Mouse (Mus musculus) neural tube, embryonic 15.5 days (tissue): ENCODE results near the gene Pi16. TPM values are rescaled to one million over a fixed set of nuclear protein-coding genes. Genes with fewer than 3 reads are reported as not detected.

Source experiments
- ATAC-seq: fragments of 200-750 bp; cut with Nextera tagmentation; 2 replicates; pipeline ENCODE4 v1.8.0; 2017; ENCODE audit warnings: mild to moderate bottlenecking, moderate TSS enrichment, moderate library complexity; ENCODE audit not compliant: low FRiP score
- H3K27ac ChIP-seq: fragments of 300-500 bp; sonication (generic); replicated peaks from 2 replicates; pipeline ENCODE4 v1.5.1; 2015; ENCODE audit warnings: mild to moderate bottlenecking, inconsistent platforms
- H3K27me3 ChIP-seq: fragments of 300-500 bp; sonication (generic); replicated peaks from 2 replicates; pipeline ENCODE4 v1.6.1; 2015; ENCODE audit warnings: inconsistent platforms
- H3K36me3 ChIP-seq: fragments of 300-500 bp; sonication (generic); 2 replicates; pipeline ENCODE4 v1.6.1; 2015; ENCODE audit warnings: inconsistent platforms
- H3K4me1 ChIP-seq: fragments of 300-500 bp; sonication (generic); 2 replicates; pipeline ENCODE4 v1.6.1; 2015; ENCODE audit warnings: inconsistent platforms
- H3K4me2 ChIP-seq: fragments of 300-500 bp; sonication (generic); 2 replicates; pipeline ENCODE4 v1.6.1; 2015; ENCODE audit warnings: inconsistent platforms, mild to moderate bottlenecking, moderate library complexity
- H3K4me3 ChIP-seq: fragments of 300-500 bp; sonication (generic); replicated peaks from 2 replicates; pipeline ENCODE4 v1.5.1; 2015; ENCODE audit warnings: mild to moderate bottlenecking, inconsistent platforms
- H3K9ac ChIP-seq: fragments of 300-500 bp; sonication (generic); replicated peaks from 2 replicates; pipeline ENCODE4 v1.6.1; 2015; ENCODE audit warnings: mild to moderate bottlenecking, inconsistent platforms
- H3K9me3 ChIP-seq: fragments of 300-500 bp; sonication (generic); replicated peaks from 2 replicates; pipeline ENCODE4 v1.6.1; 2016; ENCODE audit warnings: inconsistent platforms
- WGBS: fragments of 180-500 bp; shearing (Covaris S2); methylation state at CpG from one replicate; pipeline ENCODE4 v1.1.7; 2015; ENCODE audit warnings: mixed read lengths; 5-methylcytosine and 5-hydroxymethylcytosine counted together
- polyA plus RNA-seq: library from polyadenylated mRNA; unstranded; fragments of >200 nt; fragmentation: Nextera tagmentation; extraction: Ambion mirVana; gene quantifications from 2 replicates; pipeline ENCODE4 v1.2.1, GENCODE M21; 2015

Gene Pi16
- polyA plus RNA-seq, 1 experiment from 2014 or later: 2.8 TPM

DNA sequence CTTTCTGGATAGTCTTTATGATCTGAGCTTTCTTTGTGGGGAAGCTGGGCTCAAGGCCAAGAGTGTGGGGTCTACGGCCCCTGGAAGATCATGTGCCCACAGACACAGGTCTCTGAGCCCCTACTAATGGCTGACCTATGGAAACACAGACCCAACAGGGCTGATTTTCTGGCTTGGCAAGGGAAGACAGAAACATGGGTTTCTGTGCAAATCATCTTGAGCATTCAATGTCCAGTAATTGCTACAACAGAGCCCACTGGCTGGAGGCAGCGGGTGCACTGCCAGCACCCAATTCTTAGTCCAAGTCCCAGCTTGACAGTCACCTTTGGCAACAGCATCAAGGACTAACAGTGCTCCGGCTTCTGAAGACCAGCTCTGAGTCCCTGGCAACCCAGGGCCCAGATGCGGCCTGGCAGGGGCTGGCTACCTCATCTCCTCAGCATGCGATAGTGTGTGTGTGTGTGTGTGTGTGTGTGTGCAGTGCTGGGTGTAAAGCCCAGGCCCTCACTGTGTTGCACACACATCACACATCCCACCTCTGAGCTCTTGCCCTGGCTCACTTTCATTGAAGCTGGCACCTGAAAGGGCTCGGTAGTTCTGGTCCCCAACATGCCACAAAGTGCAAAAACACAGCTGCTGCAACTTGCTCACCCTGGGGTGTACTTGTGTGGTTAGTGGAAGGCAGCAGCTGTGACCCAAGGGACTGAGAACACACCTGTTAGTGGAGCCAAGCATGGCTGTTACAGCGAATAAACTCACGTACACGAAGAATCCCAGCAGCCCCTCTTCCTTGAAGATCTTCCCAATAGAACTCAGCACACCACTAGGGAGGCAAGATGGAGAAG lies 20.7 kb downstream of the Pi16 start:
- H3K4me2 ChIP-seq: no peak overlapping the region
- H3K27ac ChIP-seq: peak overlapping the region; percentile 69
- peak; percentile 30 for ATAC-seq
- H3K4me3 ChIP-seq: no peak overlapping the region
- no peak overlapping the region for H3K9ac ChIP-seq
- H3K9me3 ChIP-seq: no peaks in the 10 kb centered on the region
- 69% methylated on average over 9 of the region's 9 CpGs for WGBS
- H3K4me1 ChIP-seq: peaks cover 45% of the 10 kb centered on the region
- H3K36me3 ChIP-seq: peaks cover 73% of the 10 kb centered on the region
- no peaks in the 10 kb centered on the region for H3K27me3 ChIP-seq

DNA sequence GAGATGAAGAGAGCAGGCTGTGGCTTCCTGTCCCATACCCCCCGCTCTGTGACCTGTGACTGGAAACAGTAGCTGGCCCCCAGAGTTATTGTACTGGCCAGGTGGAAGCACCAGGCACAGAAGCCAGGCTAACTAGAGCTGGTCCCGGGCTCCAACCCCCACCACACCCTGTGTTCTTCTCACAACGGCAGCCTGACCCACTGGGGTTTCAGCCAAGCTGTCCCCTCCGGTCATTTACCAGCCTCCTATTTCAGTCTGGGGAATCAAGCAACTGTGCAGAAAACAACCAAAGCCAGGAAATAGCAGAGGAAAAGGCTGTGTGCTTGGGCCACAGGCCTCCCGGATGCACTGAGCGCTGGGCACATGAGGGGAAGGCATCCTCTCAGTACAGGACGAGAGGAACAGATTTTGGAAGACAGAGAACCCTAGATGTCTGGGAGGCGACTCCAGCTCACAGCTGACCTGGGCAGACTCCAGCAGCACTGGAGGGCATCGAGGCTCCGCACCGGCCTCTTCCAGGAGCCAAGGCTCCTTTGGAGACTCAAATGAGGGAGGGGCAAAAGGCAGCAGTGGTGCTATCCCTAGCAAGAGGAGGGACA lies 21.8 kb downstream of the Pi16 start:
- WGBS: 81% methylated on average over 11 of the region's 11 CpGs
- no peak for ATAC-seq
- H3K9ac ChIP-seq: peak overlapping the region; percentile 14; the same call in 1 of the 2 replicates

DNA sequence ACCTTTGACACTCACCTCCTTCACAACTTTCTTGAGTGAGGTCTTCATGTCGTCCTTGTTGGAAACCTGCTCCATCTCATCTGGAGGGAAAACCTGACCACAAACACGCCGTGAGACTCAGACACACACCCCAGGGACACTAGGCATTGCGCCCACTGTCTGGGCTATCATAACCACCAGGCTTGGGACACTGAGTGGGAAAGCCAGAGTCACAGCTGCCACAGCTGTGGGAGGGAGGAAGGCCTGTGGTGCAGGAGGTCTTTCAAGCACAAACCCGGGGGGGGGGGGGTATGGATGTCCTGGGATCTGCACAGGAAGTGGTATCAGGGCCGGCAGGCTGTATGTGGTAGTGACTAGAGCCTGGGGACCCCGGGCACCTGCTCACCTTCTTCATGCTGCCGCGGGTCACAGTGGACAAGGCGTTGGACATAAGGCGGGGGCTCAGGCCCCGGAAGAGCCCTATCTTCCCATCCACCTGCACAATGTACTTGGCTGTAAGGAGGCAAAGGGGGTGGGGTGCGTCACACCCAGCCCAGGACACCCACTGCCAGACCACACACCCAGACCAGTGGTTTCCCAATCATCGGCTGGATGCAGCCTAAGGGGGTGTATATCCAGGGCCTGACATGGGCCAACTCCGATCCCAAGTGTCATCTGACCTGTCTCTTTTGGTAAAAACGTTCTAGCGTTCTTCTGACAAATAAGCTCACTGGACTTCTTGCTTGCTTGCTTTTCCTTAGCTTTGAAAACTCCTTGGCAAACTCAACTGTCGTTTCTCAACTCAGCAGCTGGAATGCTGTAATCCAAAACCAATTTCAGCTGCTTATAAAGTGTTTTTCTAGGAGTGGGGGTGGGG lies 23.2 kb downstream of the Pi16 start:
- H3K27ac ChIP-seq: 0 out of 2 replicates have a peak overlapping the region, but pooled peaks have one; percentile 69
- H3K27me3 ChIP-seq: no peaks in the 10 kb centered on the region
- WGBS: 85% methylated on average over 18 of the region's 18 CpGs
- H3K4me2 ChIP-seq: no peak overlapping the region
- peaks cover 59% of the 10 kb centered on the region for H3K4me1 ChIP-seq
- H3K4me3 ChIP-seq: no peak overlapping the region
- H3K9ac ChIP-seq: no peak overlapping the region
- H3K36me3 ChIP-seq: peaks cover 66% of the 10 kb centered on the region
- H3K9me3 ChIP-seq: no peaks in the 10 kb centered on the region
- no peak for ATAC-seq

More for the DNA sequence above, 21.8 kb downstream of the Pi16 start:
- Histone ChIP-seq H3K4me2 (no peak overlapping the region), H3K36me3 (peaks cover 75% of the 10 kb centered on the region), H3K27ac (peak overlapping the region; percentile 69), H3K27me3 (no peaks in the 10 kb centered on the region), H3K9me3 (no peaks in the 10 kb centered on the region), H3K4me3 (no peak overlapping the region), H3K4me1 (peaks cover 51% of the 10 kb centered on the region)

DNA sequence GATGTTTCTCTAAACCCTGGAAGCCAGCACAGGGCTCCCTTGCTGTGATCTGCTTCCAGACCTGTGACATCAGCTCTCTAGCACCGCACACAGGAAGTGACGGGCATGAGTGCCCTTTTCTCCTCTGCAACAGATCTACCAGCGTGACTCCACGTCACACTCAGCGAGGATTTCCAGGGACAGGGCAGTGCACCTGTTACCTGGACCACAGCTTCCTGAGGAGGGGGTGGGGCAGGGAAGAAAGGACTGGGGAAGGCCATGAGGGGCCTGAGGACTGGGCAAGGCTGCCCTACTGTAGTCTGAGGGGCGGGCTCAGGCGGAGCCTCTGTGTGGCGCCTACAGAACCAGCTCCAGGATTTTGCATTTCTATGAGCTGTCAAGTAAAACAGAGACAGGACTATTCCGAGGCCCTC lies 24.1 kb downstream of the Pi16 start:
- Histone ChIP-seq H3K9me3 (no peaks in the 10 kb centered on the region), H3K4me1 (peaks cover 69% of the 10 kb centered on the region), H3K4me3 (no peak overlapping the region), H3K9ac (0 out of 2 replicates have a peak overlapping the region, but pooled peaks have one; percentile 7), H3K4me2 (0 out of 2 replicates have a peak overlapping the region, but pooled peaks have one; percentile 6), H3K36me3 (peaks cover 57% of the 10 kb centered on the region), H3K27me3 (no peaks in the 10 kb centered on the region), H3K27ac (peak overlapping the region; percentile 74)
- peak; percentile 28; the same call in 1 of the 2 replicates for ATAC-seq
- 24% methylated on average over 9 of the region's 9 CpGs for WGBS

DNA sequence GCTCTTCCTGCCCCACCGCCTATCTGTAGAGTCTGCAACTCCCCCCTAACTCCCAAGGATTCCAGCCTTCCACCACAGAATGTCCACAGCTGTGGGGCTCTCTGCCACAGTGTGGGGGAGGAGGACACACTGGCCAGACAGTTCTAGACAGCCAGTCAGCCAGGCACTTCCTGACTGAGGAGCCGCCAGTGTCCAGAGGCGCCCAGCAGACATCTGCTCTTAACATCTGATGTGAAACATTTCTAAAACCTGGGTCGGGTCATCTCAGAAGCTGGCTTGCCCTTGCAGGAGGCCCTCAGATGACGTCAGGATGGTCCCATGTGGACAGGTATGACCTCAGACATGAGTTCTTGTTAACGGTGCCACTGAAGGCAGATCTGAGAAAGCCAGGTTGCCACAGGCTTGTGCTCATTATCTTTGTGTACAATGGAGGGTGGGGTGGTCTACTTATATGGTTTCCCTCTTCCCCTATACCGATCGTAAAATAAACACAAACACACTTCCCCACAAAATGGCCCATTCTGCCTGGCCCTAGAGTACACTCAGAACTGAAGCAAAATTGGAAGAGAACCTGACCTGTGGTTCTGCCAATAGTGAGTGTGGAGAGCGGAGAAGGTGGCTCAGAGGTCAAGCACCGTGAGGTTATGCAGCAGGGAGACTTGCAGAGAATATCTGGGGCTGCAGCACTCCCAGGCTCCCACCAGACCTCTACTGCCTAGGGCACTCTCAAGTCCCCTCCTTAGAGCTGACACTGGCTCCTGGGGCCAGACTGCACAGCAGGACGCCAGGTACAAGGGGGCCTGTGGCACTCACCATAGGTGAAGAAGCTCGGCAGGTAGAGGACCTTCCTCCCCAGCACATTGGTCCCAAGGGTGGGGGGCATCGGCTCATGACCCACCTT lies 24.8 kb downstream of the Pi16 start:
- H3K4me3 ChIP-seq: no peak overlapping the region
- WGBS: 57% methylated on average over 13 of the region's 13 CpGs
- H3K27me3 ChIP-seq: no peaks in the 10 kb centered on the region
- peaks cover 50% of the 10 kb centered on the region for H3K36me3 ChIP-seq
- 0 out of 2 replicates have a peak overlapping the region, but pooled peaks have one; percentile 3 for H3K9ac ChIP-seq
- no peak overlapping the region for H3K4me2 ChIP-seq
- H3K4me1 ChIP-seq: peaks cover 70% of the 10 kb centered on the region
- H3K27ac ChIP-seq: peak overlapping the region; percentile 74
- ATAC-seq: no peak
- H3K9me3 ChIP-seq: no peaks in the 10 kb centered on the region

DNA sequence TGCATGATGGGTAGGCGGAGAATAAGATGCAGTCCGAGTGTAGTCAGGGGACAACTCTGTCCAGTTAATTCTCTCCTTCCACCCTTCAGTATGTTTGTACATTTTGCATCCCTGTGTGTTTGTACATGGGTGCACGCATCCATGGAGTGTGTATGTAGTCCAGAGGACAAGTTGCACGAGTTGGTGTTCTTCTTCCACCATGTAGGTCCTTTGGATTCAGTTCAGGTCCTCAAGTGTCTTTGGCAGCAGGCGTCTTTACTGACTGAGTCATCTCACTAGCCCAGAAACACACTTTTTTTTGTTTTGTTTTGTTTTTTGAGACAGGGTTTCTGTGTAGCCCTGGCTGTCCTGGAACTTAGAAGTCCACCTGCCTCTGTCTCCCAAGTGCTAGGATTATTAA lies 25.8 kb downstream of the Pi16 start:
- H3K36me3 ChIP-seq: peaks cover 42% of the 10 kb centered on the region
- H3K4me2 ChIP-seq: no peak overlapping the region
- WGBS: 91% methylated on average over 5 of the region's 5 CpGs
- H3K9ac ChIP-seq: no peak overlapping the region
- H3K4me1 ChIP-seq: peaks cover 70% of the 10 kb centered on the region
- no peak overlapping the region for H3K4me3 ChIP-seq
- H3K27me3 ChIP-seq: no peaks in the 10 kb centered on the region
- no peak overlapping the region for H3K27ac ChIP-seq
- ATAC-seq: no peak
- H3K9me3 ChIP-seq: no peaks in the 10 kb centered on the region

DNA sequence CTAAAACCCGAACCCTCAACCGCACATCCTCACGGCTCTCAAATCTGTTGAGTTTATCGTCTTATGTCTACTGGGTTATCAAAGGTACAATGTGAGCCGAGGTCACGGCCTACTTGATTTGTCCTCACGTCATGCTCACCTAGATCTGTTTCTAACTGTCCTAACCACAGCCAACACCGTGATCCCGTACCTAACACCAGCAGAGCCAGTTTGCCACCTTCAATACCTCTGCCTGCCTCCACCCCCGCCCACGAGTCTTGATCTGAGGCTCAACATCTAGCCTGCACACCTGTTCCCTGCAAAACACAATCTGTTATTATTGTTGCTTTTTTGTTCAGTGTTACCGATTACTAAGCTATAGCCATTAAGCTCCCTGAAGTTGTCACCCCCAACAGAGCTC lies 27.8 kb downstream of the Pi16 start:
- H3K9me3 ChIP-seq: no peaks in the 10 kb centered on the region
- peak overlapping the region; percentile 90; the same call in 1 of the 2 replicates for H3K9ac ChIP-seq
- peaks cover 53% of the 10 kb centered on the region for H3K4me1 ChIP-seq
- H3K4me3 ChIP-seq: peak overlapping the region; percentile 89; the same call in 1 of the 2 replicates
- no peak overlapping the region; the same call in 1 of the 2 replicates for H3K27ac ChIP-seq
- peaks cover 22% of the 10 kb centered on the region for H3K36me3 ChIP-seq
- H3K27me3 ChIP-seq: no peaks in the 10 kb centered on the region
- peak overlapping the region; percentile 69 for H3K4me2 ChIP-seq
- WGBS: 96% methylated on average over 12 of the region's 12 CpGs
- no peak for ATAC-seq

DNA sequence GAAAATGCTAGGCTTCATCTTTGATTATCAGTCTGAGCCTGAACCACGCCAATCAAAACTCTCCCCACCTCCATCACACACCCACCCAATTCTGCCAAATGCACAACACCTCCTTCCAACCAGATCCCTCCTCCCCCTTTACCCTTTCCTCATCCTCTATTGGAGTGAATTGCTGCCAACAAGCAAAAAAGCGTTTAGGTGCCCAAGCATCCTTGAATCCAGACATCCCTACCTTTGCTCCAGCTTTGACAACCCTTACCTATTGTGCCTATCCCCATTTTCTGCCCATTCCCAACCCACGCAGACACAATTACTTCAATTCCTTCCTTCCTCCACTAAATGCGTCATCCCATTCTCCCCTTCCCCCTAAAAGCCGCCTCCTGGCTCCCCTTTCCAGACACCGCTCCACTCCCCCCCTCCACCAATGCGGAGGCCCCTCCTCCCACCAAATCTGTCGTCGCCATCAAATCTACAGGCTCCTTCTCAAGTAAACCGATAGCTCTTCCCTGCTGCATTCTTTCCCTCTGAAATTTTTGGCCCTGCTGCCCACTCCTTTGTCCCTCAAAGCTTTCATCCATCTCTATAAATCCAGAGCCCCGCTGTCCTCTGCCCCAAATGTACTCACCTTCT lies 29.1 kb downstream of the Pi16 start:
- ATAC-seq: peak; percentile 22; the same call in 1 of the 2 replicates
- Histone ChIP-seq H3K4me3 (peak overlapping the region; percentile 89), H3K27ac (peak overlapping the region; percentile 89), H3K36me3 (peaks cover 20% of the 10 kb centered on the region), H3K9ac (peak overlapping the region; percentile 90), H3K4me2 (peak overlapping the region; percentile 69), H3K4me1 (peaks cover 44% of the 10 kb centered on the region), H3K27me3 (no peaks in the 10 kb centered on the region), H3K9me3 (no peaks in the 10 kb centered on the region)
- WGBS: 2% methylated on average over 11 of the region's 11 CpGs

DNA sequence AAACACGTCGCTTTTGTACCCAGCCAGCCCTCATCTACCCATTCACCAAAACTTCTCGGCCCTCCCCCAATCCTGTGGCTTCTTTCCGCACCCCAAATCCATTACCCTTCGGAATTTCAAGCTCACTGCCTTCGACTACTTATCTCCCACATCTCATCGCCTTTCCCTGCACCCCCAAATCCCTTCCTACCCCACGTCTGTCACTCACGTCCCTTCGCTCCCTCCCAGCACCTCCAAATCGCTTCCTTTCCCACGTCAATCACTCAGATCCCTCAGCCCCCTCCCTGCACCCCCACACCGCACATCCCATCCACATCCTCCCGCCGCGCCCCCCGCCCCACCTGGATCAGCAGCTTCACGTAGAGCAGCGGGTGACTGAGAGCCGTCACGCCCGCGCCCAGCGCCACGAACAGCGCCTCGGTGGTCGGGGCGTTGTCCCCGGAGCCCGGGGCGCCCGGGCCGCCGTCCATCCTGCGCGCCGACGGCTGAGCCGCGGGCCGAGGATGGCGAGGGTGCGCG lies 29.7 kb downstream of the Pi16 start:
- Histone ChIP-seq H3K36me3 (peaks cover 20% of the 10 kb centered on the region), H3K4me3 (peak overlapping the region; percentile 89), H3K27ac (peak overlapping the region; percentile 89), H3K4me2 (peak overlapping the region; percentile 69), H3K9me3 (no peaks in the 10 kb centered on the region), H3K27me3 (no peaks in the 10 kb centered on the region), H3K9ac (peak overlapping the region; percentile 90), H3K4me1 (peaks cover 38% of the 10 kb centered on the region)
- ATAC-seq: peak; percentile 68
- under 1% methylated on average over 44 of the region's 45 CpGs for WGBS

DNA sequence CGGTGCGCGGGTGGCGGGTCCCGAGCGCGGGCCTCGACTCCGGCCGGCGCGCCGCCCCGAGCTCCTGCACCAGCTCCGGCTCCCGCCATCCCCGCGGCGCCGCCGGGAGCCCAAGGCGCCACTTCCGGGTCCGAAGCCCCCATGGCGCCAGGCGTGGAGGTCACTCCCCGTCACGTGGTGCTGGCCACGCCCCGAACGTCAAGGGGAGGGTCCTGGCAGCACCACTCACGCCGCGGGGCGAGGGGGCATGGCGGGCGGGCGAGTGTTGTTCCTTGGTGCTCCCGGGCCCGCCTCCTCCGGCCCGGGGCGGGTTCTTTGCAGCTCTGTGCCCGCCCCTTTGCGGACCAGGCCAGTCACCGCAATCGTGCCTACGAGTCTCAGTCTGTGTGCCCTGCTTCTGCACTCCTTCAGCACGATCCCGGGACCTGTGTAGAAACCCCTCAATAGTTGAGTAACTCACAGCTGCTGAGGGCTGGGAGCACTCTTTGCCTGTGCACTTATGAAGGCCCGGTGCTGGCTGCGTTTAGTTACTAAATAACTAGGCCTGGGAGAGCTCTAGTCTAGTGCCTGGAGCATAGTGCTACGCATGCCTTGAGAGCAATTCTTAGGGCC lies 30.3 kb downstream of the Pi16 start, which contains the start of gene Mtch1:
Gene Mtch1 (minus strand): TSS at position 290 of the 612 bp plus-strand sequence.
- peak within 1 kb of the TSS; percentile 89 for H3K4me3 ChIP-seq
- H3K9me3 ChIP-seq: no peaks in the 10 kb centered on the region
- peak within 1 kb of the TSS; percentile 90 for H3K9ac ChIP-seq
- peak; percentile 94 for ATAC-seq
- H3K27ac ChIP-seq: peak within 1 kb of the TSS; percentile 89
- WGBS: 1% methylated on average over 52 of the region's 53 CpGs
- peaks cover 16% of the 10 kb centered on the region for H3K36me3 ChIP-seq
- H3K4me1 ChIP-seq: peaks cover 33% of the 10 kb centered on the region
- H3K4me2 ChIP-seq: peak within 1 kb of the TSS; percentile 69
- H3K27me3 ChIP-seq: no peaks in the 10 kb centered on the region
